Mouse (Mus musculus) C2C12 (cell line): ENCODE measurements at regions not wholly inside any gene's neighbourhood (a gene's known extent, or its start where the extent isn't known, plus 50 kb on each side); places are given as distances from the start of the nearest gene placed in this dataset.

ENCODE experiments used
- CTCF ChIP-seq: IDR thresholded peaks from one replicate; pipeline ENCODE4 v1.5.1; 2011; ENCODE audit not compliant: control insufficient read depth, insufficient read depth, insufficient read length
- MYOG ChIP-seq: IDR thresholded peaks from one replicate; pipeline ENCODE4 v1.6.1; 2011; ENCODE audit not compliant: control insufficient read depth, insufficient read length; ENCODE audit errors: extremely low read depth
- USF1 ChIP-seq: IDR thresholded peaks from one replicate; pipeline ENCODE4 v1.6.1; 2011; ENCODE audit warnings: low read depth, mild to moderate bottlenecking, control low read depth, moderate library complexity

GRCm38 (mm10) chr9:57313876-57314275, 51.5 kb upstream of the 1700017B05Rik start:
- TF ChIP-seq CTCF (no peak), MYOG (no peak), USF1 (no peak)
